Mouse (Mus musculus) heart, embryonic 16.5 days (tissue): ENCODE results near the gene Vps45. TPM values are rescaled to one million over a fixed set of nuclear protein-coding genes. Genes with fewer than 3 reads are reported as not detected.
"Not testable (repeated sequence)": the region's sequence is repeated elsewhere in the genome, so short reads cannot be mapped to it uniquely, and the experiment has no call there.

Source experiments
- ATAC-seq: fragments of 200-750 bp; cut with Nextera tagmentation; replicated peaks from 2 replicates; pipeline ENCODE4 v1.8.0; 2017; ENCODE audit warnings: moderate number of reproducible peaks; ENCODE audit not compliant: insufficient read depth, low FRiP score; ENCODE audit errors: extremely low read depth
- H3K27ac ChIP-seq: fragments of 300-500 bp; sonication (generic); 2 replicates; pipeline ENCODE4 v1.5.1; 2014; ENCODE audit warnings: mild to moderate bottlenecking, low read length, control low read depth, moderate library complexity
- H3K27me3 ChIP-seq: fragments of 300-500 bp; sonication (generic); 2 replicates; pipeline ENCODE4 v1.6.1; 2014; ENCODE audit warnings: low read length, mixed read lengths; ENCODE audit not compliant: control insufficient read depth, insufficient read depth
- H3K36me3 ChIP-seq: fragments of 300-500 bp; sonication (generic); 2 replicates; pipeline ENCODE4 v1.6.1; 2014; ENCODE audit not compliant: control insufficient read depth, insufficient read depth
- H3K4me1 ChIP-seq: fragments of 300-500 bp; sonication (generic); 2 replicates; pipeline ENCODE4 v1.6.1; 2014; ENCODE audit warnings: low read length, mixed read lengths; ENCODE audit not compliant: control insufficient read depth, insufficient read depth
- H3K4me2 ChIP-seq: fragments of 300-500 bp; sonication (generic); 2 replicates; pipeline ENCODE4 v1.6.1; 2014; ENCODE audit warnings: low read depth, mild to moderate bottlenecking, control low read depth, low read length
- H3K4me3 ChIP-seq: fragments of 300-500 bp; sonication (generic); 2 replicates; pipeline ENCODE4 v1.5.1; 2014; ENCODE audit warnings: mild to moderate bottlenecking, control low read depth, low read length
- H3K9ac ChIP-seq: fragments of 300-500 bp; sonication (generic); 2 replicates; pipeline ENCODE4 v1.6.1; 2014; ENCODE audit warnings: low read length, control low read depth
- H3K9me3 ChIP-seq: fragments of 300-500 bp; sonication (generic); replicated peaks from 2 replicates; pipeline ENCODE4 v1.6.1; 2016; ENCODE audit warnings: low read length; ENCODE audit not compliant: control insufficient read depth
- WGBS: fragments of 180-500 bp; shearing (Covaris S2); extraction: QIAGEN DNeasy Blood & Tissue Kit; methylation state at CpG from one replicate; pipeline ENCODE4 v1.1.7; 2014; 5-methylcytosine and 5-hydroxymethylcytosine counted together
- polyA plus RNA-seq: library from polyadenylated mRNA; unstranded; fragments of >200 nt; fragmentation: Nextera tagmentation; extraction: Ambion mirVana; gene quantifications from 2 replicates; pipeline ENCODE4 v1.2.1, GENCODE M21; 2015

The Vps45 gene
- polyA plus RNA-seq, 1 experiment from 2014 or later: 39.4 TPM

- Histone ChIP-seq H3K4me1 (peaks cover 32% of the 10 kb centered on the region), H3K9ac (no peak overlapping the region), H3K36me3 (no peaks in the 10 kb centered on the region), H3K4me2 (no peak overlapping the region), H3K4me3 (no peak overlapping the region), H3K9me3 (no peaks in the 10 kb centered on the region), H3K27me3 (no peaks in the 10 kb centered on the region), H3K27ac (no peak overlapping the region)
- no peak for ATAC-seq
- WGBS: 93% methylated on average over 4 of the region's 4 CpGs
Observed at GRCm38 (mm10) chr3:95982129-95982528, 76.1 kb downstream of the Vps45 start.

GRCm38 (mm10) chr3:95980276-95980970, 77.8 kb downstream of the Vps45 start:
- 83% methylated on average over 12 of the region's 12 CpGs for WGBS
- H3K9ac ChIP-seq: no peak overlapping the region
- H3K27me3 ChIP-seq: no peaks in the 10 kb centered on the region
- peaks cover 18% of the 10 kb centered on the region for H3K4me1 ChIP-seq
- no peak overlapping the region for H3K27ac ChIP-seq
- ATAC-seq: no peak
- H3K4me2 ChIP-seq: no peak overlapping the region
- no peaks in the 10 kb centered on the region for H3K36me3 ChIP-seq
- H3K4me3 ChIP-seq: no peak overlapping the region
- H3K9me3 ChIP-seq: no peaks in the 10 kb centered on the region

GRCm38 (mm10) chr3:95978265-95978664, 80.0 kb downstream of the Vps45 start:
- Histone ChIP-seq H3K9ac (no peak overlapping the region), H3K36me3 (no peaks in the 10 kb centered on the region), H3K9me3 (no peaks in the 10 kb centered on the region), H3K4me1 (peaks cover 10% of the 10 kb centered on the region), H3K4me2 (no peak overlapping the region), H3K4me3 (no peak overlapping the region), H3K27ac (no peak overlapping the region), H3K27me3 (no peaks in the 10 kb centered on the region)
- WGBS: 70% methylated on average over 9 of the region's 9 CpGs
- ATAC-seq: no peak

GRCm38 (mm10) chr3:95977587-95977986, 80.7 kb downstream of the Vps45 start:
- not testable (repeated sequence) for H3K4me3 ChIP-seq, H3K9me3 ChIP-seq, H3K27me3 ChIP-seq, ATAC-seq, H3K36me3 ChIP-seq, H3K4me2 ChIP-seq, H3K9ac ChIP-seq
- Histone ChIP-seq H3K27ac (peak overlapping the region; percentile 47), H3K4me1 (peaks cover 17% of the 10 kb centered on the region)
- 88% methylated on average over 6 of the region's 7 CpGs for WGBS

GRCm38 (mm10) chr3:95977079-95977478, 81.2 kb downstream of the Vps45 start:
- Histone ChIP-seq H3K27me3 (0 out of 2 replicates have a peak, but pooled peaks cover 2% of the 10 kb centered on the region), H3K9me3 (no peaks in the 10 kb centered on the region), H3K9ac (no peak overlapping the region), H3K4me3 (no peak overlapping the region), H3K4me2 (no peak overlapping the region), H3K36me3 (no peaks in the 10 kb centered on the region), H3K27ac (peak overlapping the region; percentile 47), H3K4me1 (peaks cover 17% of the 10 kb centered on the region)
- 67% methylated on average over 3 of the region's 3 CpGs for WGBS
- ATAC-seq: no peak

- peak overlapping the region; percentile 33 for H3K4me3 ChIP-seq
- ATAC-seq: peak; percentile 21; the same call in 1 of the 2 replicates
- WGBS: 12% methylated on average over 34 of the region's 34 CpGs
Observed at GRCm38 (mm10) chr3:95972873-95973634, 85.2 kb downstream of the Vps45 start.

GRCm38 (mm10) chr3:95972251-95972872, 85.9 kb downstream of the Vps45 start:
- peak overlapping the region; percentile 57 for H3K4me2 ChIP-seq
- H3K4me1 ChIP-seq: peaks cover 21% of the 10 kb centered on the region
- no peaks in the 10 kb centered on the region for H3K36me3 ChIP-seq
- no peaks in the 10 kb centered on the region for H3K9me3 ChIP-seq
- ATAC-seq: no peak
- H3K4me3 ChIP-seq: peak overlapping the region; percentile 33
- WGBS: 78% methylated on average over 12 of the region's 12 CpGs
- 0 out of 2 replicates have a peak, but pooled peaks cover 2% of the 10 kb centered on the region for H3K27me3 ChIP-seq
- peak overlapping the region; percentile 47 for H3K27ac ChIP-seq
- peak overlapping the region; percentile 61 for H3K9ac ChIP-seq

More at GRCm38 (mm10) chr3:95972873-95973634, 85.2 kb downstream of the Vps45 start:
- Histone ChIP-seq H3K36me3 (no peaks in the 10 kb centered on the region), H3K9ac (peak overlapping the region; percentile 61), H3K9me3 (no peaks in the 10 kb centered on the region), H3K27me3 (0 out of 2 replicates have a peak, but pooled peaks cover 2% of the 10 kb centered on the region), H3K4me1 (peaks cover 25% of the 10 kb centered on the region), H3K27ac (peak overlapping the region; percentile 47), H3K4me2 (peak overlapping the region; percentile 57)

- H3K4me3 ChIP-seq, H3K9ac ChIP-seq, H3K9me3 ChIP-seq, H3K36me3 ChIP-seq, ATAC-seq, H3K4me2 ChIP-seq, H3K27me3 ChIP-seq, H3K27ac ChIP-seq: not testable (repeated sequence)
- WGBS: 81% methylated on average over 4 of the region's 7 CpGs
- peaks cover 20% of the 10 kb centered on the region for H3K4me1 ChIP-seq
Observed at GRCm38 (mm10) chr3:95970661-95971060, 87.6 kb downstream of the Vps45 start.
